Mouse (Mus musculus): ENCODE data around the gene Acoxl.

Gene Acoxl

DNA sequence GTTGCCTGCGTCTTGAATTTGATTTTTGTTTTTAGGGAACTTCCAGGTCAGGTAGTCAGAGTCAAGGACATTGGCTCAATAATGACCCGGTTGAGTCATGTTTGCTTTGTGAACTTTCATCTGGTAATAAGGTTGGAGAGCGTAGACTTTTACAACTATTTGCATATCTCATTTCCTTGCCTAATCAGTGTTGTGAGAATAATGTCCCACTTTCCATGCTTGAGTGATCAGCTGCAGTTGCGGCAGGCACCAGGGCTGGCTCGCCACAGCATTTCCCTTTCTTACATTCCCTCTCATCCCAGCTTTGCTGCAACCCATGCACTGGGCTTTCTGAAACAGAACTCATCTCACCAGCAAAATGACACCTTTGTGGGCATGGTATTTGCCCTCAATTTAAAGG lies 59.0 kb downstream of the Acoxl start:
- peak in 1 of 2 experiments; percentile 11 for DNase-seq

DNA sequence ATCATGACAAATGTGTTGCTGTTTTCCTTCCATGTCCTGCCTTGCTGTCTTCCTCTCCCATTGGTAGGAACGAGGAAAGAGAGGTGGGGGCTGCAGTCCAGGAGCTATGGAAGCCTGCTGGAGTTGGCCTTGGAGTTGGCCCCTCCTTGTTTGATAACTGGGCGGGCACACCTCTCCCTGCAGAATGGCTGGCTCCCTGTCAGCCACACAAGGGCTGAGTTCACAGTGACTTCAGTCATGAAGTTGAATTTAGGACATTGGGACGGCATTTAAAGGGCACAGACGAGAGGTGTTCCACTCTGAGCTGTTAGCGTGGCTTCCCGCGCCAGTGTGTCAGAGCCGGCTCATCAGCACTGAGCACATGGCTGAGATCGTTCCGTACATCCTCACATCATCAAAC lies 66.2 kb downstream of the Acoxl start:
- no peak for DNase-seq

DNA sequence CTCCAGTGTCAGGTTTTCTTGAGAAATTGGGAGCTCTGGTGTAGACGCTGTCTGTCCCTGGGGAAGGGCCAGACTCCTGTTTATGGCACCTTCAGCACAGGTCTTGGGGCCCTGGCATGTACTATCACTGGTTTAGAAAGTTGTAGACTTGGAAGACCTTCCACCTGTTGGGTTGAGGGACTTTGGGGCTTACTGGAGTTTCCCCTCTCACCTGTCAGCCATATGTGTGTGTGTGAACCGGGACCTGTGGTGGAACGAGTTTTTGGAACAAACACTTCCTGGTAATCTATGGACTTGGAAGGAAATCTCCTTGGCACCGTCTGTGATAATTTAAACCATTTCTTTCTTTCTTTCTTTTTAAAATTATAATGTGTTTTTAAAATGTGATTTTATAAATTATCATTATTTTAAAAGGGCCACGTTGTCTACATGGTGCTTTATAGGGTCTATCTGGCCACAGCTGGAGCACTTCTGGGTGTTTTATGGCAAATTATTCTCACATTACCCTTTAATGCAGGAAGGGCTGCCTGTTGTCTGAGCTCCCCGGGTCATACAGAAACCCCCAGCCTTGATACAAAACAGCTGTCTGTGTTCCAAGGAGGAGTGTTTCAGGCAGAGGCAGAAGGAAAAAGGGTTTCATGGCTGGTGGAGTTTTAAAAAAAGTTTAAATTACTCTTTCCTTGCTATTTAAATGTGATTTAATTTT lies 68.5 kb downstream of the Acoxl start:
- DNase-seq, result no peak

DNA sequence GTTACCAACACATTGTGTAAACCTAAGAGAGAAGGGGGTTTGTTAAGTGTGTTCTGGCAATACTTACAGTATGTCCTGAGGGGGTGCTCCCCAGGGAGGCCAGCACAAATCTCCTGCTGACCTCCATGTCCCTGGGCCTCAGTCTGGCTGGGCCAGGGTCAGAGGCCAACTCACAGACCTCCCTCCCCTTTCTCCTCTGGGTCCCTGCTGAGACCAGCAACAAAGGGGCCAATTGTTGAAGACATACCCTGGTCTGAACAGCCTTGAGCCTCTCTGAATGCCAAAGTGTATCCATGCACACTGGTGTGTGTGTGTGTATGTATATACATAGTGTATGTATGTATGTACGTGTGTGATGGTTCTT lies 69.0 kb downstream of the Acoxl start:
- DNase-seq, result no peak

DNA sequence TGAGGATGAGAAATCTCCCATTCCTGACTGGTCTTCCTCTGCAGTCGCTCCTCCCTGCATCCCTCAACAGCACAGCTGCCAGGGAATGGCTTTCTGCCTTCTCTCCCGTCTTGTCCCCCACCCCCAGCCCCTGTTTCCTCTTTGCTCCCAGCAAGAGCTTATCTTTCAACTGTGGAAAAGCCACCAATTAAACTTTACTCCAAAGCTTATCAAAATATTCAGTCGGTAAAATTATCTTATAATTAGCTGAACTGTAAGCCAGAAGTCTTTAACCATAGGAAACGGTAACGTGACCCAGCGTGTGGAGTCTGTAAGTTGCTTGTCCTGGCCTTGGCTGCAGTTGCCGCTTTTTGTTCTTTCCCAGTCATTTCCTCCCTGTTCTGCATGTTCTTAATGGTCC lies 70.2 kb downstream of the Acoxl start:
- DNase-seq, result no peak

DNA sequence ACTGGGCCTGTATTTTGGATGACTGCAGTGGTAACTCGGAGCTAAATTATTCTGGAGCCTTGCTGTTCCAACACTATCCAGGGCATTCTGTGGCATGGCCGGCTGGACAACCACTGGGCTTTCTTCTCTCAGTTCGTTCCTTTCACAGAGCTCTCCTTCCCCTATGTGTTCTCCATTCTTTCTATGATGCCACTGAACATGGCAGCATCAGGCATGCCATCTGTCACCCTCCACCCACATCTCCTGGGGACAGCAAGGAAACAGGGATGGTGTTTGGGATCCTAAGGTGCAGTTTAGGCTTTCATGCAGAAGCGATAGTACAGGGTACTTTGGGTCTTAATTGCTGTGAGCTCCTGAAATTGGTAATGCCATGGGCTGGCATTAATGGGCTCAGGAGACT lies 71.1 kb downstream of the Acoxl start:
- DNase-seq, result no peak

DNA sequence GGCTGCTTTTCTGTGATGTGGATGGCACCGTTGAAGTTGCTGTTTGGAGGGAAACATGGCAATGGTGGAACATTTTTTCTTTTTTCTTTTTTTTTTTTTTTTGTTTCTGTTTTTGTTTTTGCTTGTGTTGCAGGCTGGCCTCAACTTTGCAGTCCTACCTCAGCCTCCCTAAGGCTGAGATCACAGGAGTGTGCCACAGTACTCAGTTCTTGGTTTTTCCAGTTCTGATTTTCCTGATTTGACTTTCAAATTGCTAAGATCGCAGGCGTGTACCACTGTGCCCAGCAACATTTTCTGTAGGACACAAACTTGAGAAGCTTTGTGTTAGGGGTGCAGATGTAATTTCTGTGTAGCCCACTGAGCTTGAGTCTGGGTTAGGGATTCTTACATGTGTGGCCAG lies 72.9 kb downstream of the Acoxl start:
- DNase-seq, result no peak

DNA sequence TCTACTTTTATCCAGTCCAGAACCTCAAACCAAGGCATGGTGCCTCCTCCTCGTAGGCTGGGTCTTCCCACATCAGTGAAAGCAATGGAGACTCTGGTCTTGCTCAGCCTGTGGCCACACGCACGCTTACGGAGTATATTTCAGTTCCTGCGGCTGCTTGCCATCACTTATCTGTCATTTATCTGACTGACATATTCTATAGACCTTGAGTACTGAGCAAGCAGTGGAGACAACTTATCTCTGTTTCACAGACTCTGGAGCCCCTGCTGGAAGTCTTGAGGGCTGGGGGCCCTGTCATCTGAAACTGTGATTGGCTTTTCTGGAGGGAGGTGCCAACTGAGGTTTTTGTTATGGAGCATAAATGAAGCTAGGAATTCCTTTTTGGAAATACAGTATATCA lies 75.4 kb downstream of the Acoxl start:
- DNase-seq, result no peak

DNA sequence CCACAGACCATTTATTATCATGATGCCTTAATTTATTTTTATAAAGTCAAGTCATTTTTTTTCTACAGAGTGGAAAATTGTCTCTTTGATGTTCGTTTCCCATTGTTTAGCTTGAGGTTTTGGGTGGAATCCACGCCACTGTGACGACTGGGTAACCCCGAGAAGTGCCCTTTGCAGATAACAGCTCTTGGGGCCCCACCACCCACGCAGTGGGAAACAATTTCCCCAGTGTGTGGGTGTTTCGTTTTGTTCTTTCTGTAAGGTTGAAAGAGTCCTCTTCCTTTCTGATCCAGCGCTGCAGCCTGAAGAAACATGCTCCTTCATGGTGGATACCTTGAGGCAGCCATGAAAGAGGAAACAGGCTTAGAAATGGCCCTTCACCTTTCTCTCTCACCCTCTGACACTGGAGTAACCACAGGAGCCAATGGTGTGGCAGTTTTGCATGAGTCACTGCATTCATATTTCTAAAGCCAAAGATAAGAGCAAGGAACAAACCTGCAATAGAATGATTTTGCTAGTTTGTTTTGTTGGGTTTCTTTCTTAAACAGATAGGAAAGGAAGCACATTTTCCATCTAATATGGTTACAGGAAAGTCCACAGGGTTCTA lies 78.2 kb downstream of the Acoxl start:
- no peak for DNase-seq

DNA sequence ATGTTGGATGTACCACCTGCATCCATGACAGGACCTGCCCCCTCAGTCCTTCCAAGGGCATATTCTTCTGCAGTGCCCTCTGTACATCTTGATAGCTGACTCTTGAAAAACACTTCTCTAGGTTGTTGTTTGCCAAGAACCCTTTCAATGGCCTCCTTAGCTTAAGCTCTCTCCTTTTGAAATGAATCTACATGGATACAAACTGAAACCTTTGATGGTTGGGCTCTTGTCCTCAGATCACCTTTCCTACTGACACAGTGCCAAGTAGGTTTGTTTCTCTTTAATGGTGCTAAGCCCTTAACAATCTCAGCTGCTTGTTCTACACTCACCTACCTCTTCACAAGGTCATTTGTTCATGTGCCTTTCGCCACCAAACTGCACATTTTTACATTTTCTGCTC lies 81.1 kb downstream of the Acoxl start:
- DNase-seq, result peak; percentile 37 to 70

DNA sequence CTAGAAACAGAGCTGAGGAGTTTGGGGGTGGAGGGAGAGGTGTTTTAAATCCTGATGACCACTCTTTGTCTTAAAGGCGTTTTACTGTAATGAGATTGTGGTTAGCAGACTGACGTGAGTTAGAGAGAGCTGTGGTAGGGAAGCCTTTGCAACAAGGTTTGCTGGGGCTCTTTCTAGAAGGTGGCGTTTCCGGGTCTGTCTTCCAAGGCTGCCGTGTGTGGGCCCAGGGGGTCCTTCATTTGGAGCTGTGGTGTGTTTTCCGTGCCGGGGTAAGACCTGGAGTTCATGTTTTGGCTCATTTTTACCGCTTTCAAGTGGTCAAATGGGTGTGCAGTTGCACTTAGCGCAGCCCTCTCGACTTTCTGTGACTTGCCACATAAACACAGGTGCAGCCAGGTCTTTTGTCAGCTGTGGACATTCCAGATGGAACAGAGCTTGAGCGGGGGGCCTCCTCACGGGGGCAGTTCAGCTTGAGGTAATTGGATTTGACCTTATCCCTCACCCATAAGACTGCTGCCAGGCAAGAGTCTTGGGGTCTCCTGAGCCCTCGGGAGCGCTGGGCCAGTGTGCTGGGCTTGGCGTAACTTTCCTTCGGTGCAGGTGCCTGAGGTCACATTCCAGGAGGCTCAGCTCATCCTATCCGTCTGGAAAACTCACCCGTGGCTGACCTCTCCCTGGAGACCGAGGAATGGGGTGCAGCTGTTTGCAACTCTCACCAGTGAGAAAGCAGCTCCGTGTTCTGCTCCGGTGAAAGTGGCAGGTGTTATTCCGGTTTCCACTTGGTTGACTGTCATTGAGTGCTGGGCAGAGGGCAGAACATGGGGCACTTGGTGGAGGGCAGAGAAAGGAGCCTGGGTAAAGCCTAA lies 83.6 kb downstream of the Acoxl start:
- DNase-seq, result peak in 1 of 2 experiments; percentile 16

DNA sequence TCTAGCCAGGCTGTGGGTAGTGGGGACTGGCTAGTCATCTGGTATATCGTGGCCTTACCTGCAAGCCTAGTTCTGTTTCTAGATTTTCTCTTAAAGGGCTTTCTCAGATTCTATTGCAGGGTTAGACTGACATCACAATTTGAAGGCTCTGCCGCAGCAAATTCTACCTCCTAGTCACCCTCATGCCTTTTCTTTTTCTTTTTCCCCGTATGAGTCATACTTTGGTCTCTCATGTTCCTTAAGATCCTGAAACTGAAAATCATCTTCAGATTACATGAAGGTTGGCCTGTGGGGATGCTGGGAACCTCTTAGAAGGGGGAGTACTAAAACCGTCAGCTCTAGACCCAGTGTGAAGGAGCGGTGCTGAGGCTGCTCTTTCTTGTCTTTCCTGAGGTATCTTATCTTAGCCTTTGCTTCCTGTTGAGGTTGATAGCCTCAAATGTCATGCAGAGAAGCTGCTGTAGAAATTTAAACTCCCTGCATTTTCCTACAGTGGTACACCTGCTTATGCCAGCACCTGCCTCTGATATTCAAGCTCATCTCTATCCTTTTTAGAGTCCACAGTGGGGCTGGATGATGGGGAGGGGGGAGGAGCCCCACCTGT lies 84.5 kb downstream of the Acoxl start:
- no peak for DNase-seq

DNA sequence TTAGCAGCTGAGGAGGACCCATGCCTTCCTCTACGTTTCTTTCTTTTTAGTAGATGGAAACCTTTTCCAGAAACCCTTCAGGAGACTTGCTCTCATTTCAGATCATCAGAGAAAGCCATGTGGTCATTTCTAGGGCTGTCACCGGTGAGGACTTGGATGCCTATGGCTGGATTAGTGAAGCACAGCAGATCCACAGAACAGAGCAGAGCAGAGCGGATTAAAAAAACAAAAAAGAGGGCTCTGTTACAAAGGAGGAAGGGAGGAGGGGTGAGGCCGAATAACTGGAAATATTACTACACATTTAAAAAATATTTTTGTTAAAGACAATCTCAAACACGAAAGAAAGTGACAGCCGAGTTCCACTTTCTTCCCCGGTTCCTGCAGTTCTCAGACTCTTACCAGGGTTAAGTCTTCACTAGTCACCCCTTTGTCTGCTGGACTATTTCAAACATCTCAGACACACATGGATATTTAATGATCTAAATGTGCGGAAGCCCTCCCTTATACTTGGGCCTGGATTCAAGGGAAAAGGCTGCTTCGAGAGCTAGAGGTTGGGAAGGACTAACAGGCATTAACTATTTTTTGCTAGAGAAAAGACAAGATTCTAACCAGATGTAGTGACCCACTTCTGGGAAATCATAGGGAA lies 88.1 kb downstream of the Acoxl start:
- DNase-seq, result no peak

DNA sequence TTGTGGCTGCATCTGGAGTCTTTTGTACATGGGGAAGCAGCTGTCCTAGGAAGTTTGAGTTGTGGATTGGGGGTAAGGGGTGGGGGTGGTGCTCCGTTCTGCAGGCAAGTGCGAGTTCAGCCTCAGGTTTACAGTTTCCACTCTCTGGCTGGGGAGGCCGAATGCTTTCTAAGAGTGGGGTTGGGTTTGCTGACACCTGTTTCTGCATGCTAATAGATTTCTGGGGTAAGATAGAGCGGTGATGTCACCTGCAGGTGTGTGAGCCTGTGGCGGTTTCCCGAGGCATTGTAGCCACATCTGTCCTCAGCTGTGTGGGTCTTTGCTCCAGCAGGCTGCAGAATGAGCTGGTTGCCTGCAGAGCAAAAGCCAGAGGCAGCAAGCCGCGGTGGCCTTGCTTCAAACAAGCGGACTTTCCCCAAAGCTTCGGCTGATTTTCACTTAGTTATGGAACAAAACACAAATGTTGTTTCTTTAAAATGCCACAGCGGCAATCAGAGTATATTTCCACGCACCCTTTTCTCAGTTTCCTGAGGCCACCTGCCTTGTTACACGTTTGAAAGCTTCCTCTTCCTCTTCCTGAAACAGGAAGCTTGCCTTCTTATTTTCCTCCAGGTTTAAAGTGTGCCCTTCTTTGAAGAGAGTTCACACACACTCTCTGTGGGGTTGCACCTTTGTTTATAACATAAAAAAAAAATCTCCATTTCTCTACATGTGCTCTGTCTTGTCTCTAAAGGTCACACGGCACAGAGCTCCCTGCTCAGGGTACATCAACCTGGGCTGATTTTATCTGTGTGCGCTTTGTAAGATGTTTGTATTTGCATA lies 89.0 kb downstream of the Acoxl start:
- DNase-seq, result no peak

DNA sequence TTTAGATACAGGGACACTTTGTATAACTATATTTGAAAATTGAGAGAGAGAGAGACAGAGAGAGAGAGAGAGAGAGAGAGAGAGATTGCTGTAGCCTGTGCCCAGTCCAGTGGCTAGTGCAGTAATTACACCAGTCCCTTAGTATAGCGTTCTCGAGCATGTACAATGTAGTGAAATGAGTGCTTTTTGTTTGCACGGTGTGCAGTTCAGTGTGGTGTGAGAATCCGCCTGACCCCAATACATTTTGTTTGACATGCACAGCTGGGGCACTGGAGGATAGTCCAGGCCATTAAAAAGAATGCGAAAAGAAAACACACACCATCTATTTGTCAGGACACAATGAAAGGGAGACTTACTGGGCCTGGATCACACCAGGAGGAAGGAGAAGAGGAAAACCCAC lies 89.6 kb downstream of the Acoxl start:
- DNase-seq, result no peak

DNA sequence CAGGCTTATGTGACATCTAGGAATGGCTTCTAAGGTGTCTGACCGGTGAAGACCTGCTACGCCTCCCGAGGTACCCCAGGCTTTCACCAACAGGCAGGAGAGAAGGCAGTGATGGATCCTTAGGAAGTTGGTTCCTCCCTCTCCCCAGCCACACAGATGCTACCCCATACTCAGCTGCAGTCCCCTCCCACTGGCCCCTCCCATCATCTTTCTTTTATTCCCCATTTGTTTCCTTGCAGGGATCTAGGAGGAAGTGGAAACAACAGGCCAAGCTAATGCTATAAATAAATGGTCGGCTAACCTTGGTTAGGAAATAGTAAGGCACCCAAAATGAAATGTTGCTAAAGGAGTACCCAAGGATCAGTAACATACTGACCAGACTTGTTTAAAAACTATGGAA lies 90.2 kb downstream of the Acoxl start:
- no peak for DNase-seq

DNA sequence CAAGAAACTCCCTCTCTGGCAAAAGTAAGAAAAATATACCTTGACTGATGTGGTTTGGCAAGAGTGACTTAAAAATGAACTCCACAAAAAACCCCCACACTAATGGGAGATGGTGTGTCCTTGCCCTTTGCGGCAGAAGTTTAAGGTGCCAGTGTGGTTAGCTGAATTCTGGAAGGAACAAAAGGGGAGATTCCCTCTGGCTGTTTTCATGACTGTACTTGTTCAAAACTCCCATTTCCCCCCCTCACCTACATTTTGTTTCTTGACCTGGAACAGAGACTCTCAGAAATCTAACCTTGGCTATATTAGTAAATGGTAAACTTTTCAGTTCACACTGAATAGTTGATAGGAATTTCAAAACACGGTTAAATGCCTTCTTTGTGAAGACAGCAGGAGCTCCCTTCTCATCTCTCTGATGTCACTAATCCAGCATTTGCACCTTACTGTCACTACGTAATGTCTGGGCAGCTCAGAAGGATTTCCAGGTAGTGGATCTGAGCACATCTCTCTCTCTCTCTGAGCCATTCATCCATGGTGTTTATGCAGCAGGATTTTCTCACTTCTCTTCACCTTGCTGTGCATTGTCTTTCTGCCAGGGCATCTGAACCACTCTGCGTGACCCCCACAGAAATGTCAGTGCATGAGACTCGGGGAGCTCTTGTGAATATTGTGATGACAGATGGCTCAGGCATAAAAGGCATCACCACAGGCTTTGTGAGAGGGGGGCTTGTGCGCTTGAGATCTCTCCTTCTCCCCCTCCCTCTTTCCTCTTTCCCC lies 91.5 kb downstream of the Acoxl start:
- no peak for DNase-seq

DNA sequence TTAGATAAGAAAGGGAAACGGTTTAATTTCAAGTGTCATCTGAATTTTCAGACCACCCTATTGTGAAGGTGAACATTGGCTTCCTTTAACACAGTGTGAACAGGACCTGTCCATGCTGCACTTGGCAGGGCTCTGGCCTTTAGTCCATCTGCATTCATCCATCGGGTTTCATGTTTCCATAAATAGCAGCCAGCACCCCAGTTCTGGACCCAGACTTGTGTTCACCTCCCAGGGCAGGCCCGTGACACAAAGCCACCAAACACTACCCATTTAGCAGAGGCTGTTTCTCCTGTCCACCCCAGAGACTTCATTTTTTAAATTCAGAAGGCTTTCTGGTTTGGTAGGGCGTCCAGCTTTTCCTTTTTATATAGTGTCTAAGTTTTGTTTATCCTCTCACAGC lies 92.9 kb downstream of the Acoxl start:
- no peak for DNase-seq

DNA sequence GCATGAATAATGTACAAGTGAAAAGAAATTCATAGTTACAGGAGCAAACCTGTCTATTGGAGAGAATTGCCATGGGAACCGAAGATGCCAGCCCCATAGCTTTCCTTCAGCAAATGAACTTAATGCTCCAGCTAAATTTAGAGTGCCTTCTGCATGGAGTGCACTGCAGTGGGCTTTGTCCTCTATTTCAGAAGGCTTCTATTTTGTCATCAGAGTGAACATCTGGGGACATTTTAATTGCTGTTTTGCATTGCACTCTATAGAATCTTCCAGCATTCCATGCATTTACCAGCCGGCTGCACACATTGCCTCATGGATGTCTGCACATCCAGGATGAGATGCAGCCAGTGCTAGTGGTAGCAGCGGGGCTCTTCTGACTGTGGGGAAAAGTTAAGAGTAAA lies 94.9 kb downstream of the Acoxl start:
- DNase-seq, result no peak

DNA sequence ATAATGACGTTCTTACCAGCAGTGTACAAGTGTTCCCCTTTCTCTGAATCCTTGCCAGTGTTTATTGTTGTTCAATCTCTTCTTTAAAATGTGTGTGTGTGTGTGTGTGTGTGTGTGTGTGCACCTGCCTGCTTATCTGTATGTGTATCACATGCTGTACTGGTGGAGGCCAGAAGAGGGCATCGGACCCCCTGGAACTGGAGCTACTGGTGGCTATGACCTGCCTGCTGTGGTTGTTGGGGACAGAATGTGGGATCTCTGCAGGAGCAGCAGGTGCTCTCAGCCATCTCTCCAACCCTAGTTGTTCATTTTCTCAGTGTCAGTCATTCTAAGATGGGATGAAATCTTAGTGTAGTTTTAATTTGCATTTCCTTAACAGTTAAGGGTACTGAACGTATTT lies 98.4 kb downstream of the Acoxl start:
- no peak for DNase-seq

DNA sequence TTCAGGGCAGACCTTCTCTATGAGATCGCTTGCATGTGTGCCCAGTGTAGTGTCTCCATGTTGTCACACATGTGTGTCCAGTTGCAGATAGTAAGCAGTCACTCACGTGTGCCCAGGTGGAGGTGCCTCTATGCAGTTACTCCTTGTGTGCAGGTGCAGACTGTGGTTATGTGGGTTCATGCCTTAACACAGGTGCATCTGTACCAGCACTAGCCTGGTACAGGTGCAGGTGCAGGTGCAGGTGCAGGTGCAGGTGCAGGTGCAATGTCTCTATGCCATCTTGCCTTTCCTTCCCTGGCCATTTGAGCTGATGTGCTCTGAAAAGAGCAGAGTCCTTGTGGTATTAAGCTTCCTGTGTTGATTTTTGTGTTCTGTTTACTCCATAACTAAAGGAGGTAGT lies 100.5 kb downstream of the Acoxl start:
- no peak for DNase-seq
